Mouse (Mus musculus) forebrain, embryonic 16.5 days (tissue): ENCODE results near the gene Slc25a33. TPM values are rescaled to one million over a fixed set of nuclear protein-coding genes. Genes with fewer than 3 reads are reported as not detected.

Experiments used
- ATAC-seq: fragments of 200-750 bp; cut with Nextera tagmentation; 2 replicates; pipeline ENCODE4 v1.8.0; 2017; ENCODE audit warnings: mild to moderate bottlenecking, moderate library complexity
- H3K27ac ChIP-seq: fragments of 300-500 bp; sonication (generic); 2 replicates; pipeline ENCODE4 v1.5.1; 2014; ENCODE audit warnings: low read length, control low read depth
- H3K27me3 ChIP-seq: fragments of 300-500 bp; sonication (generic); replicated peaks from 2 replicates; pipeline ENCODE4 v1.6.1; 2014; ENCODE audit warnings: low read length; ENCODE audit not compliant: control insufficient read depth, insufficient read depth
- H3K36me3 ChIP-seq: fragments of 300-500 bp; sonication (generic); 2 replicates; pipeline ENCODE4 v1.6.1; 2014; ENCODE audit not compliant: control insufficient read depth, insufficient read depth
- H3K4me1 ChIP-seq: fragments of 300-500 bp; sonication (generic); replicated peaks from 2 replicates; pipeline ENCODE4 v1.6.1; 2014; ENCODE audit warnings: low read length; ENCODE audit not compliant: control insufficient read depth, insufficient read depth
- H3K4me2 ChIP-seq: fragments of 300-500 bp; sonication (generic); 2 replicates; pipeline ENCODE4 v1.6.1; 2014; ENCODE audit warnings: mild to moderate bottlenecking, low read length, control low read depth
- H3K4me3 ChIP-seq: fragments of 300-500 bp; sonication (generic); replicated peaks from 2 replicates; pipeline ENCODE4 v1.5.1; 2014; ENCODE audit warnings: mild to moderate bottlenecking, low read length, control low read depth
- H3K9ac ChIP-seq: fragments of 300-500 bp; sonication (generic); replicated peaks from 2 replicates; pipeline ENCODE4 v1.6.1; 2014; ENCODE audit warnings: low read depth, low read length, control low read depth
- H3K9me3 ChIP-seq: fragments of 300-500 bp; sonication (generic); 2 replicates; pipeline ENCODE4 v1.6.1; 2016; ENCODE audit warnings: low read length; ENCODE audit not compliant: control insufficient read depth
- WGBS: fragments of 180-500 bp; shearing (Covaris S2); extraction: QIAGEN DNeasy Blood & Tissue Kit; methylation state at CpG from one replicate; pipeline ENCODE4 v1.1.7; 2014; 5-methylcytosine and 5-hydroxymethylcytosine counted together
- polyA plus RNA-seq: library from polyadenylated mRNA; unstranded; fragments of >200 nt; fragmentation: Nextera tagmentation; extraction: Ambion mirVana; gene quantifications from 2 replicates; pipeline ENCODE4 v1.2.1, GENCODE M21; 2015

The Slc25a33 gene
- polyA plus RNA-seq, 1 experiment from 2014 or later, result 22.7 TPM

GRCm38 (mm10) chr4:149714542-149714941, 59.5 kb downstream of the Slc25a33 start:
- H3K4me1 ChIP-seq, result no peaks in the 10 kb centered on the region
- no peak overlapping the region for H3K9ac ChIP-seq
- no peak overlapping the region for H3K27ac ChIP-seq
- no peak overlapping the region for H3K4me2 ChIP-seq
- no peak for ATAC-seq
- H3K9me3 ChIP-seq, result no peaks in the 10 kb centered on the region
- H3K27me3 ChIP-seq, result no peaks in the 10 kb centered on the region
- H3K4me3 ChIP-seq, result no peak overlapping the region
- peaks cover 35% of the 10 kb centered on the region for H3K36me3 ChIP-seq
- 92% methylated on average over 3 of the region's 3 CpGs for WGBS

GRCm38 (mm10) chr4:149711955-149712354, 62.1 kb downstream of the Slc25a33 start:
- no peak overlapping the region for H3K4me2 ChIP-seq
- H3K27me3 ChIP-seq, result no peaks in the 10 kb centered on the region
- peaks cover 18% of the 10 kb centered on the region for H3K36me3 ChIP-seq
- 21% methylated on average over 7 of the region's 7 CpGs for WGBS
- H3K4me1 ChIP-seq, result no peaks in the 10 kb centered on the region
- no peaks in the 10 kb centered on the region for H3K9me3 ChIP-seq
- H3K4me3 ChIP-seq, result no peak overlapping the region
- no peak overlapping the region for H3K27ac ChIP-seq
- ATAC-seq, result no peak
- no peak overlapping the region for H3K9ac ChIP-seq

- H3K9me3 ChIP-seq, result no peaks in the 10 kb centered on the region
- H3K27ac ChIP-seq, result no peak overlapping the region
- WGBS, result 85% methylated on average over 5 of the region's 5 CpGs
- no peaks in the 10 kb centered on the region for H3K4me1 ChIP-seq
- no peak overlapping the region for H3K9ac ChIP-seq
- H3K36me3 ChIP-seq, result peaks cover 15% of the 10 kb centered on the region
- no peak overlapping the region for H3K4me3 ChIP-seq
- no peak overlapping the region for H3K4me2 ChIP-seq
- no peak for ATAC-seq
- no peaks in the 10 kb centered on the region for H3K27me3 ChIP-seq
These were observed 62.6 kb downstream of the Slc25a33 start for GRCm38 (mm10) chr4:149711485-149711884.

GRCm38 (mm10) chr4:149710510-149710909, 63.6 kb downstream of the Slc25a33 start:
- H3K27me3 ChIP-seq, result no peaks in the 10 kb centered on the region
- 25% methylated on average over 5 of the region's 5 CpGs for WGBS
- H3K36me3 ChIP-seq, result peaks cover 9% of the 10 kb centered on the region
- H3K9me3 ChIP-seq, result no peaks in the 10 kb centered on the region
- peak; percentile 67 for ATAC-seq
- no peak overlapping the region for H3K4me2 ChIP-seq
- H3K27ac ChIP-seq, result no peak overlapping the region
- no peak overlapping the region for H3K9ac ChIP-seq
- no peaks in the 10 kb centered on the region for H3K4me1 ChIP-seq
- no peak overlapping the region for H3K4me3 ChIP-seq

GRCm38 (mm10) chr4:149705941-149706340, 68.1 kb downstream of the Slc25a33 start:
- H3K4me1 ChIP-seq, result no peaks in the 10 kb centered on the region
- no peak overlapping the region for H3K9ac ChIP-seq
- H3K27ac ChIP-seq, result no peak overlapping the region
- ATAC-seq, result no peak
- H3K4me3 ChIP-seq, result no peak overlapping the region
- no peak overlapping the region for H3K4me2 ChIP-seq
- H3K27me3 ChIP-seq, result no peaks in the 10 kb centered on the region
- no peaks in the 10 kb centered on the region for H3K9me3 ChIP-seq
- H3K36me3 ChIP-seq, result no peaks in the 10 kb centered on the region
- WGBS, result 92% methylated on average over 8 of the region's 8 CpGs

- Histone ChIP-seq H3K36me3 (no peaks in the 10 kb centered on the region), H3K4me2 (no peak overlapping the region), H3K9me3 (no peaks in the 10 kb centered on the region), H3K4me3 (no peak overlapping the region), H3K4me1 (no peaks in the 10 kb centered on the region), H3K27me3 (no peaks in the 10 kb centered on the region), H3K27ac (no peak overlapping the region), H3K9ac (no peak overlapping the region)
- 82% methylated on average over 7 of the region's 7 CpGs for WGBS
- ATAC-seq, result no peak
These were observed 68.8 kb downstream of the Slc25a33 start for GRCm38 (mm10) chr4:149705298-149705697.

- Histone ChIP-seq H3K4me1 (peaks cover 11% of the 10 kb centered on the region), H3K27me3 (peaks cover 5% of the 10 kb centered on the region), H3K4me3 (no peak within 1 kb of the TSS), H3K9ac (no peak within 1 kb of the TSS), H3K9me3 (no peaks in the 10 kb centered on the region), H3K27ac (no peak within 1 kb of the TSS), H3K36me3 (no peaks in the 10 kb centered on the region), H3K4me2 (no peak within 1 kb of the TSS)
- ATAC-seq, result no peak
- 79% methylated on average over 19 of the region's 19 CpGs for WGBS
These were observed 71.7 kb downstream of the Slc25a33 start, which contains the start of gene Pik3cd for GRCm38 (mm10) chr4:149702210-149702979. Gene Pik3cd (minus strand): TSS chr4:149702571.

GRCm38 (mm10) chr4:149701426-149702209, 72.5 kb downstream of the Slc25a33 start:
- Histone ChIP-seq H3K4me2 (no peak overlapping the region), H3K9me3 (no peaks in the 10 kb centered on the region), H3K4me3 (no peak overlapping the region), H3K27ac (no peak overlapping the region), H3K9ac (no peak overlapping the region), H3K27me3 (peaks cover 8% of the 10 kb centered on the region), H3K36me3 (no peaks in the 10 kb centered on the region), H3K4me1 (peaks cover 12% of the 10 kb centered on the region)
- WGBS, result 56% methylated on average over 18 of the region's 18 CpGs
- no peak for ATAC-seq

- Histone ChIP-seq H3K27ac (no peak overlapping the region), H3K4me1 (peaks cover 14% of the 10 kb centered on the region), H3K9me3 (no peaks in the 10 kb centered on the region), H3K36me3 (no peaks in the 10 kb centered on the region), H3K27me3 (peaks cover 8% of the 10 kb centered on the region), H3K4me2 (no peak overlapping the region), H3K9ac (no peak overlapping the region), H3K4me3 (no peak overlapping the region)
- no peak for ATAC-seq
- WGBS, result 46% methylated on average over 4 of the region's 4 CpGs
These were observed 74.1 kb downstream of the Slc25a33 start for GRCm38 (mm10) chr4:149699953-149700352.
